Mouse (Mus musculus) midbrain, embryonic 16.5 days (tissue): Measurements from ENCODE around the gene Fancb. TPM values are rescaled to one million over a fixed set of nuclear protein-coding genes. Genes with fewer than 3 reads are reported as not detected.

Experiments
- ATAC-seq: fragments of 200-750 bp; cut with Nextera tagmentation; 2 replicates; pipeline ENCODE4 v1.8.0; 2017; ENCODE audit warnings: moderate TSS enrichment
- H3K27ac ChIP-seq: fragments of 300-500 bp; sonication (generic); 2 replicates; pipeline ENCODE4 v1.5.1; 2014; ENCODE audit warnings: mild to moderate bottlenecking, low read length, mixed read lengths
- H3K27me3 ChIP-seq: fragments of 300-500 bp; sonication (generic); 2 replicates; pipeline ENCODE4 v1.6.1; 2014; ENCODE audit warnings: low read depth, low read length, mixed read lengths; ENCODE audit not compliant: control insufficient read depth, insufficient read depth
- H3K36me3 ChIP-seq: fragments of 300-500 bp; sonication (generic); 2 replicates; pipeline ENCODE4 v1.6.1; 2014; ENCODE audit warnings: mild to moderate bottlenecking, low read length, moderate library complexity, mixed read lengths; ENCODE audit not compliant: control insufficient read depth, insufficient read depth
- H3K4me1 ChIP-seq: fragments of 300-500 bp; sonication (generic); 2 replicates; pipeline ENCODE4 v1.6.1; 2014; ENCODE audit warnings: mild to moderate bottlenecking, low read length, mixed read lengths; ENCODE audit not compliant: control insufficient read depth, insufficient read depth
- H3K4me2 ChIP-seq: fragments of 300-500 bp; sonication (generic); 2 replicates; pipeline ENCODE4 v1.6.1; 2014; ENCODE audit warnings: mild to moderate bottlenecking, low read length, mixed read lengths
- H3K4me3 ChIP-seq: fragments of 300-500 bp; sonication (generic); 2 replicates; pipeline ENCODE4 v1.5.1; 2014; ENCODE audit warnings: low read depth, mild to moderate bottlenecking, low read length, moderate library complexity, mixed read lengths
- H3K9ac ChIP-seq: fragments of 300-500 bp; sonication (generic); 2 replicates; pipeline ENCODE4 v1.6.1; 2014; ENCODE audit warnings: low read depth, low read length, mixed read lengths
- H3K9me3 ChIP-seq: fragments of 300-500 bp; sonication (generic); replicated peaks from 2 replicates; pipeline ENCODE4 v1.6.1; 2014; ENCODE audit warnings: mild to moderate bottlenecking, low read length, mixed read lengths; ENCODE audit not compliant: control insufficient read depth, poor library complexity, severe bottlenecking
- polyA plus RNA-seq: library from polyadenylated mRNA; unstranded; fragments of >200 nt; fragmentation: Nextera tagmentation; extraction: Ambion mirVana; gene quantifications from 2 replicates; pipeline ENCODE4 v1.2.1, GENCODE M21; 2015

Gene Fancb
- polyA plus RNA-seq, 1 experiment from 2014 or later = 2.2 TPM

DNA sequence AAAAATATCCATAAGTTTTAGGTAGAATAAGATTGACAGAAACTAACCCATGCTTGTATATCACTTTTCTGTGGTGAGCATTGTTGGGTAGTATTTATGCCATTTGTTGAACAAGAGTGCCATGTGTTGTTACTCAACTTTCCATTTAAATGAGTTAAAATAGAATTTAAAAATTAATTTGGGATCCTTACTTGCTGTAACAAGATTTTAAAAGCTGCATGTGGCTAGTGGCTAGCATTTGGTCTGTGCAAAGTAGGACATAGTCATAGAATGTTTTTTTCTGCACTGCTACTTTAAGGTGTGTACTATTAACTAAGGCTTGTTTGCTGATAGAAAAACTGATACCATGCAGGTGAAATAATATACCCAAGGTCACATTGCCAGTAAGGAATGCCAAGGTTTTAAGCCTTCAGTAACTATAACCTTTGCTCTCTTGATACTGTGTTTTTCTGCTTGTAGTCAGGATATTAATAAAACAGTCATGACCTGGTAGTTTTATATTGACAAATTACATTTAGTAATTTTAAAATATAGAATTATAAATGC, 24.5 kb downstream of the Fancb start, which contains the start of gene Gm17604:
Gene Gm17604, minus strand, starts transcription at position 51 of the 546 bp plus-strand sequence.
- Histone ChIP-seq H3K9ac (no peak within 1 kb of the TSS), H3K4me2 (no peak within 1 kb of the TSS), H3K4me3 (no peak within 1 kb of the TSS), H3K9me3 (no peaks in the 10 kb centered on the region), H3K4me1 (no peaks in the 10 kb centered on the region), H3K27me3 (0 out of 2 replicates have a peak, but pooled peaks cover 3% of the 10 kb centered on the region), H3K27ac (no peak within 1 kb of the TSS), H3K36me3 (no peaks in the 10 kb centered on the region)
- no peak for ATAC-seq

Other genes starting within 250 kb of the Fancb start
- 13.4 and 13.9 TPM in 2 replicates for gene Mospd2, start 217 bp upstream of the Fancb start, polyA plus RNA-seq
- gene Gm17604, start 24.2 kb downstream of the Fancb start, polyA plus RNA-seq = not detected in 2 replicates